Mouse (Mus musculus) G1E (cell line): ENCODE data around the gene Evl. TPM values are rescaled to one million over a fixed set of nuclear protein-coding genes. Genes with fewer than 3 reads are reported as not detected.

ENCODE experiments used
- ATAC-seq: 2 replicates; pipeline ENCODE4 v1.8.0; 2016; ENCODE audit warnings: mild to moderate bottlenecking; ENCODE audit not compliant: insufficient number of reproducible peaks, poor library complexity, low FRiP score, severe bottlenecking; ENCODE audit errors: extremely low read depth
- DNase-seq: peaks from one replicate; pipeline ENCODE4 v3.0.0; 2012; ENCODE audit warnings: low spot score
- H3K27me3 ChIP-seq: 2 replicates; pipeline ENCODE4 v1.6.1; 2012; ENCODE audit warnings: mild to moderate bottlenecking, low read length, inconsistent platforms; ENCODE audit not compliant: insufficient read depth
- H3K36me3 ChIP-seq: replicated peaks from 2 replicates; pipeline ENCODE3; 2012; ENCODE audit warnings: mild to moderate bottlenecking, inconsistent platforms
- H3K4me1 ChIP-seq: 2 replicates; pipeline ENCODE4 v1.6.1; 2012; ENCODE audit warnings: low read depth, low read length, inconsistent platforms, mixed read lengths; ENCODE audit not compliant: insufficient read depth
- H3K4me3 ChIP-seq: 2 replicates; pipeline ENCODE4 v1.5.1; 2012; ENCODE audit warnings: low read depth, mild to moderate bottlenecking, inconsistent platforms, low read length, moderate library complexity, mixed read lengths
- H3K9me3 ChIP-seq: replicated peaks from 2 replicates; pipeline ENCODE4 v1.6.1; 2012; ENCODE audit warnings: inconsistent platforms
- CTCF ChIP-seq: IDR thresholded peaks from 2 replicates; pipeline ENCODE4 v1.5.1; 2012; ENCODE audit warnings: low read depth, low read length, inconsistent platforms, mixed read lengths
- GATA1 ChIP-seq: IDR thresholded peaks from 2 replicates; pipeline ENCODE4 v1.6.1; 2012; ENCODE audit warnings: borderline replicate concordance, low read length, inconsistent platforms, mixed read lengths
- GATA2 ChIP-seq: IDR thresholded peaks from 2 replicates; pipeline ENCODE4 v1.6.1; 2012; ENCODE audit warnings: low read depth, low read length, inconsistent platforms, borderline replicate concordance
- POLR2AphosphoS5 ChIP-seq: IDR thresholded peaks from 2 replicates; pipeline ENCODE4 v1.6.1; 2012; ENCODE audit warnings: low read depth, low read length, inconsistent platforms; ENCODE audit not compliant: insufficient replicate concordance
- TAL1 ChIP-seq: conservative IDR thresholded peaks from 2 replicates; pipeline ENCODE4 v1.6.1; 2012; ENCODE audit warnings: low read depth, low read length, inconsistent platforms, mixed read lengths
- polyA plus RNA-seq: library from polyadenylated mRNA; stranded (reverse); fragments of >175 nt; gene quantifications from 2 replicates; pipeline ENCODE4 v1.2.3, GENCODE M21; 2012
- total RNA-seq, 2 experiments: library from RNA; stranded (forward) in 1 of 2; stranded (reverse) in 1 of 2; fragments of 200-1000 nt in 1 of 2; fragments of >200 nt in 1 of 2; fragmentation: Nextera tagmentation in 1 of 2; gene quantifications; 2 replicates each; pipeline ENCODE4 v1.2.3; 2014 to 2017

Evl gene
- total and polyA plus RNA-seq, 3 experiments = not detected

DNA sequence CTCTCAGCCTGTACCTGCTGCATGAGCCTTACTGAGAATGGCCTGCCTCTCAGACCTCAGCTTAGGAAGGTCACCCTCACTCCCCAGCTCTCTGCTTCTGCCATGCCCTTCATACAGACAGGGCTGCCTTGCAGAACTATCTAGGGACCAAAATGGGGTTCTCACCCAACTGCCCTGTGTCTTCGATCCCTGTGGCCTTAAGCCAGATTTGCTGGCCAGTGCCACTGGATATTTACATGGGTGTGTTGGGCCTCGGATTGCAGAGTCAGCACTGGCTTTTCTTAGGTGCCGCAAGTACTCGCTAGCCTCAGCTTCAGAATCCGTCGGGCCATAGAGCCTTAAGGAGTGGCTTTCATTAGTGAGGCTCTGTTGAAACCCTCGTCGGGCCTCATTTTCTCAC is 126.3 kb downstream of the Evl start:
- Histone ChIP-seq H3K27me3 (no peaks in the 10 kb centered on the region), H3K36me3 (no peaks in the 10 kb centered on the region), H3K4me3 (no peak overlapping the region), H3K9me3 (peaks cover 79% of the 10 kb centered on the region), H3K4me1 (no peaks in the 10 kb centered on the region)
- DNase-seq (no peak), ATAC-seq (no peak)
- TF ChIP-seq GATA1 (no peak), GATA2 (no peak), CTCF (no peak), POLR2AphosphoS5 (no peak), TAL1 (no peak)

DNA sequence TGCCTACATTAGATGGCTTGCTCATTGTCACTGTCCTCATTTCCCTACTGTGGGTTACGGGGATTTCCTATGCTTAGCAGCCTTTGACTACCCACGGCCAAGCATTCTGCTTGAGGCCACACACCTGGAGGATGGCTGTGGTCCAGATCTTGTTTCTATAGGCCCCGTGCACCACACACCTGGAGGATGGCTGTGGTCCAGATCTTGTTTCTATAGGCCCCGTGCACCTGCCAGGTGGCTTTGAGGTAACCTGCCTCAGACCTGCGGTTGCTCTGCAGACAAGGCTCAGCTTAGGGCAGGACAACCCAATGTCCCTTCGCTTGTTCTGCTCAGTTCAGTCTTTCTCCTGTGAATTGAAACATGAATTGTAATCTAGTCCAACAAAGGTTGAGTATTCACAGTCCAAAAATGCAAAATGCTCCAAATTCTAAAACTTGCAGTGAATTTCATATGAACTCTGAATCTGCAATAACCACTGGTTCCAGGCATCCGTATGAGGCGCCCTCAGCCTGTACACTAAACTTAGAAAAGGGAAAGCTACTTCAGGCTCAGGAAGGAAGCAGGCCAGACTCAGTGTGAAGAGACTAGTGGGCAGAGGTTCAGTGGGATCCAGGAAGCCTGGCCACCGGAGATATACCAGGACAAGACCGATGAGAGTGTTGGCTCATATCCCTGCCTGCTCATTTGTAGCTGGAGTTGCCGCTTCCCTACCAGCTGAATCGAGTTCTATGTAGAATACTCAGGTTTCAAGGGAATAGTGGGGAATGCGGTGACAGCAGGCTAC is 127.9 kb downstream of the Evl start:
- TF ChIP-seq POLR2AphosphoS5 = no peak
- no peak for TF ChIP-seq TAL1
- TF ChIP-seq GATA1 = no peak
- no peak for TF ChIP-seq CTCF
- TF ChIP-seq GATA2 = no peak
- Histone ChIP-seq H3K36me3 (no peaks in the 10 kb centered on the region), H3K4me3 (no peak overlapping the region), H3K4me1 (no peaks in the 10 kb centered on the region), H3K27me3 (no peaks in the 10 kb centered on the region), H3K9me3 (peaks cover 81% of the 10 kb centered on the region)
- ATAC-seq (no peak), DNase-seq (no peak)

DNA sequence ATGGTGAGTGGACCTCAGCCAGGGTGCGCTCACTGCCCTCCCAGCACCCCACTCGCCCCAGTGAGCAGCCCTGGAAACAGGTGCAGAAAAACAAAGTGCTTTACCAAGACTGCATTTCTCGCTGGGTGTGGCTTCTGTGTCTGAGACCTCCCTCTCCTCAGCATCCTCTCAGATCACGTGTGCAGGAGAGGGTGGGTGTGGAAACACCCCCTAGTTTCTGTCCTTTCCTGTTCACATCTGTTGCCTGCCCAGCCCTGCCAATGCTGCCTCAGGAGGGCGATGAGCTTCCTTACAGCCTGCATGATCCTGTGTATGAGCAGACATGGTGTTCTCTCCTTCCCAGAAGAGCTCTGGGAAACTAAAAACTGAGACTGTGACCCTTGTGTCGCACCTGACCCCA is 131.9 kb downstream of the Evl start:
- Histone ChIP-seq H3K36me3 (no peaks in the 10 kb centered on the region), H3K4me3 (no peak overlapping the region), H3K27me3 (no peaks in the 10 kb centered on the region; the same call in 1 of the 2 replicates), H3K4me1 (no peaks in the 10 kb centered on the region), H3K9me3 (peaks cover 96% of the 10 kb centered on the region)
- DNase-seq (no peak), ATAC-seq (no peak)
- TF ChIP-seq TAL1 (no peak), GATA2 (no peak), GATA1 (no peak), POLR2AphosphoS5 (no peak), CTCF (no peak)

DNA sequence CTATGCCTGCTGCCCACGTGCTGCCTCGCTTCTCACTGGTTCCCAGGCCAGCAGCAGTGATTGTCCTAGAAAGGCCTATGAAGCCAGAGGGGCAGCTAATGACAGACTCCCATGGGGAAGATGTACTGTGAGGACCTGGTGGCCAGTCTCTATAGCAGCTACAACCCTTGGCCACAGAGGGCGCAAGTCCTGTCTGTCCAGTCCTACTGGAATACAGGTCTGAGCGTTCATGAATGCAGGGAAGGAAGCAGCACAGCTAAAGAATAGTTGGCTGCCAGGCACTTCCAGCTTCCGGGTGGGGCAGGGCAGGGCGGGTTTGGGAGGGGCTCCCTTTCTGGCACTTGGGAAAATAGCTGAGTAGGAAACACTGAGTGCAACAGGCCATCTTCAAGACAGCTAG is 132.4 kb downstream of the Evl start:
- H3K4me3 ChIP-seq = no peak overlapping the region
- TF ChIP-seq CTCF (no peak), POLR2AphosphoS5 (no peak), GATA1 (no peak), GATA2 (no peak), TAL1 (no peak)
- DNase-seq = no peak
- no peaks in the 10 kb centered on the region for H3K36me3 ChIP-seq
- H3K9me3 ChIP-seq = peaks cover 96% of the 10 kb centered on the region
- H3K27me3 ChIP-seq = no peaks in the 10 kb centered on the region; the same call in 1 of the 2 replicates
- ATAC-seq = no peak
- H3K4me1 ChIP-seq = no peaks in the 10 kb centered on the region

DNA sequence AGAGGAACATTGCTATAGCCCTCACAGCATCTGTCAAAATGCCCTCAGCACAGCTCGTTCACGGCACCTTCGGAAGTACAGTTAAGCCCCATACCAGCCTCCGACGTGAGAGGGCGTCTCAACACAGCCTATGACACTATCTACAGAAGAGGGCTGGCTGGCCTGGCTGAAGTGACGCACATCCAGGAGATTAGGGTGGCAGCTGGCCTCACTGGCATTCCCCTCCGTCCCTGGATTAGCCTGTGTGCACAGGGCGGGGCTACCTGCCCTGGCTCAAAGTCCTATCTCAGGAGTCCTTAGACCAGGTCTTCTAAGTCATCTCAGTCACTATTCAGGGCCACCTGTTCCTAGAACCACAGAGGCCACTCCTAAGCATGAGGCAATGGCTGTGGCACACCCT is 134.6 kb downstream of the Evl start:
- ATAC-seq (no peak), DNase-seq (no peak)
- peaks cover 92% of the 10 kb centered on the region for H3K9me3 ChIP-seq
- no peaks in the 10 kb centered on the region for H3K36me3 ChIP-seq
- H3K4me1 ChIP-seq = no peaks in the 10 kb centered on the region
- no peak for TF ChIP-seq GATA1
- TF ChIP-seq TAL1 = no peak
- TF ChIP-seq POLR2AphosphoS5 = no peak
- TF ChIP-seq GATA2 = no peak
- TF ChIP-seq CTCF = no peak
- no peak overlapping the region for H3K4me3 ChIP-seq
- no peaks in the 10 kb centered on the region; the same call in 1 of the 2 replicates for H3K27me3 ChIP-seq

DNA sequence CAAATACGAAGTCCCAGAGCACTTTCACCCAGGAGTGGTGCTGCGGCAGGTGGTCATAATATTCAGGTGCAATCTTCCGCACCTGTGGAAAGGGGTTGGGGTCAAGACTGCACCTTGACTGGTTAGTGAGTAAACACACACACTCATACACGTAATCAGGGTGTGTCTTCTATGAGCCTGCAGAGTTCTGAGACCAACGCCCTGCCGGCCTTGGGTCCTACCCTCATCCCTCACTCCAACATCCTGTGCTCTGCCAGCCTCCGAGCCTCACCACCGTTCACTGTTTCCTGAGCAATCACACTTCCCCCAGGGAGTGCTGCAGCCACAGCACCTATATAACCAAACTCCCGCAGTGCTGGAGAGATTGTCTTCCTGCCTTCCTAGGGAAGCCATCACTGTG is 136.0 kb downstream of the Evl start:
- ATAC-seq = no peak
- H3K4me3 ChIP-seq = no peak overlapping the region
- peaks cover 95% of the 10 kb centered on the region for H3K9me3 ChIP-seq
- TF ChIP-seq TAL1 (no peak), POLR2AphosphoS5 (no peak), GATA1 (no peak), GATA2 (no peak), CTCF (no peak)
- no peaks in the 10 kb centered on the region for H3K4me1 ChIP-seq
- no peaks in the 10 kb centered on the region; the same call in 1 of the 2 replicates for H3K27me3 ChIP-seq
- H3K36me3 ChIP-seq = no peaks in the 10 kb centered on the region
- DNase-seq = no peak
